Mouse (Mus musculus) right cerebral cortex, postnatal 4 days (tissue): ENCODE results near the gene Rab25.

Source experiments
- DNase-seq: peaks from one replicate; pipeline ENCODE4 v3.0.0-alpha.2; 2022

Rab25 gene

DNA sequence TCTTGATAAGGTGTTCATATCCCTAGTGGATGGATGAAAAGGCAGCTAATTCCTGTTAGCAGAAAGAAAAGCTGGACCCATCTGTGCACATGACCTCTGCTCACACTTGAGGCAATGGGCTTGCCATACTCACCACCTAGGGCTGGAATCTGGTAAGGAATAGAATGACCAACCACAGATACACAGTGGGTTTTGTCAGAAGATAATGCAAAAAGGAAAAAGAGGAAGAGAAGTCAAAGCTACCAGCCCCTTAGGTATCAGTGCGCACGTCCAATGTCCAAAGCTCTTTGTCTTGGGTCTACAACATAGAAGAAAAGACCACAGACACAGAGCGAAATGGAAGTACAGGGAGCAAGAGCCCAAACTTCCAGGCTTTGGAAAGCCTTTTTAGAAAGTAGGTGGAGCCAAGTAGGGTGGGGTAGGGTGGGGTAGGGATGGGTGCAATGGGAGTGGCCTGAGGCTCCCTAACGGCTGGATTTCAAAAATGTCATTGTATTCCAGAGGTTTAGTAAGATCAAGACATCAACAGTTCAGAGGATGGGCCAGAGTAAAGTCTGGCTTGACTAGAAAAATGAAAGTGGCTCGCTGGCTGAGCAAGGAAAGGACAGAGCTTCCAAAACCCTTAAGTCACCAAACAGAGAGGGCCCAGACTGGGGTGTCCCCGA lies 46.6 kb downstream of the Rab25 start:
- no peak for DNase-seq

DNA sequence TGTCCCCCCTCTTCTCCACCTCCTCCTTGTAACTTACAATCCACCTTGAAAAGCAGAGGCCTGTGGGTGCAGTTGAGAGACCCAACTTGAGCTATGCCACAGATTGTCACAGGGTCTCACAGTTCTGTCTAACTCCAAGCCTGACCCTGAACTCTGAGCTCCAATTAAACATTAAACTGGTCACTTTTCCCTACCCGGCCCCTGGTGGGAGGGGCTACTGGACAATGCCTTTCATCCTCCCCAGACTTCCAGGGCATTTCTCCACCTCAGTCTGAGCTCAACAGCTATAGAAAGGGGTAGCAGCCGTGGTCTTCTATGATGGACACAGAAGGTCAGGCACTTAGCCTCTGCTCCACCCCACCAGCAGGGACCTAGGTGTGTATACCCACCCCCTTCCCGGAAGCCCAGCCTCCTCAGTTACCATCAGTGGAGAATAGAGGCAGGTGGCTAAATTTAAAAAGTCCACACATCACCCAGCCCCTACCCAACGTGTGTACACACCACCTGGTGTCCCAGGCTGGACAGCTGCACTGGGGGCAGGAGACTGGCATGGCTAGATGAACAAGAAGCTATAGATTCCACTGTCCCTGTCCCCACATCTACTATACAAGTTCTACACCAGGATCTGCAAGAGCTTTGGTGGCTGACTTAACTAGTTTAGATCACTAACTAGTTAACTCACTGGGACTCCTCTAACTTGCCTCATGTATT lies 47.3 kb downstream of the Rab25 start:
- DNase-seq = no peak

DNA sequence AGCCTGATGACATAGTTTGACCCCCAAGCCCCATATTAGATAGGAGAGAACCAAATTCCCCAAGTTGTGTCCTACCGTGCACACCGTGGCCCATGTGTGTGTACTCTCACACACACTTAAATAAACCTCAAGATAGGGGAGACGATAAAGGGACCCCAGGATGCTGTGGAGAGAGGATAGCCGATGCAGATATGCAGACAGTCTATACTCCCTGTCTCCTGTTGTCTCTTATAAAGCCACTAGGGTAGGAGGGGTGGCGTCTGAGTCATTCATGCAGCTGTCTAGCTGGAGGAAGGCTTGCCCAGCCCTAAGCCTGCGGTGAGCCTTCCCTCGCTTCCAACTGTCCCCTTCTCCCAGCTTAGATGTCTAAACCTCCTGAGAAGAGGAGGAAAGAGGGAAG lies 48.0 kb downstream of the Rab25 start:
- DNase-seq = no peak

DNA sequence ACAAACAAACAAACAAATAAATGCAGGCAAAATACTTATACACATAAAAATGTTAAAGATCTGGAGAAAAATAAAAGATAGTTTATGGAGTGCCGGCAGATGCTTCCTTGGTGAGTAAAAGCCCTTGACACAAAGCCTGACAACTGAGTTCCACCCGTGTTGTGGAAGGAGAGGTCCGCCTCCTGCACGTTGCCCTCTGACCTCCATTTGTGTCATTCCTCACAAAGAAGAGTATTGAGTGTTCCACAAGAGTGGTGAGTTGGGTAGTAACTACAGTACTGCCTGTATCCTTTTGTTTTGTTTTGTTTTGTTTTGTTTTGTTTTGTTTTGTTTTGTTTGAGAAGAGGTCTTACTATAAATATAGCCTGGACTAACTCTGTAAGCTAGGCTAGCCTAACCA lies 48.5 kb downstream of the Rab25 start:
- no peak for DNase-seq

DNA sequence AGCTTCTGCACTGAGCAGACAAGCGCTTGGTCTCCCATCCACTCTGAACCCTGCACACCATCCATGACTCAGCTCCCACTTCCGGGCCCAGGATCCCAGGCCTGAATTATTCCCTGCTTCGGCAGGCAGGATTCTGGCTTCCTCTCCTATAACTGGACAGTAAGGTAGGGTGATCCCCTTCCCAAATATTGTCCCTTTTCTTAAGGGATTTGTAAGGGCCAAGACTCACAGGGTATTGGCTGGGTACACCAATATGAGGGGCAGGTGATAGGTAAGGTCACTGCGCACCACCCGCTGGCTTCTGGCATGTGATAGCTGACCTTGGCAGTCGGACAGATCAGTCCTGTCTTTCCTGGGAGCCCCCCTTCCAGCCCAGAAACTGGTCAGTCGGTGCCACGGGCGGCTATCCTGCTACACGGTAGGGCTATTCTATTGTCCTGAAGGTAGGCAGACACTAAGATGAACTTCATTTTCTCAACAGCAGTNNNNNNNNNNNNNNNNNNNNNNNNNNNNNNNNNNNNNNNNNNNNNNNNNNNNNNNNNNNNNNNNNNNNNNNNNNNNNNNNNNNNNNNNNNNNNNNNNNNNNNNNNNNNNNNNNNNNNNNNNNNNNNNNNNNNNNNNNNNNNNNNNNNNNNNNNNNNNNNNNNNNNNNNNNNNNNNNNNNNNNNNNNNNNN lies 52.2 kb downstream of the Rab25 start:
- no peak for DNase-seq

DNA sequence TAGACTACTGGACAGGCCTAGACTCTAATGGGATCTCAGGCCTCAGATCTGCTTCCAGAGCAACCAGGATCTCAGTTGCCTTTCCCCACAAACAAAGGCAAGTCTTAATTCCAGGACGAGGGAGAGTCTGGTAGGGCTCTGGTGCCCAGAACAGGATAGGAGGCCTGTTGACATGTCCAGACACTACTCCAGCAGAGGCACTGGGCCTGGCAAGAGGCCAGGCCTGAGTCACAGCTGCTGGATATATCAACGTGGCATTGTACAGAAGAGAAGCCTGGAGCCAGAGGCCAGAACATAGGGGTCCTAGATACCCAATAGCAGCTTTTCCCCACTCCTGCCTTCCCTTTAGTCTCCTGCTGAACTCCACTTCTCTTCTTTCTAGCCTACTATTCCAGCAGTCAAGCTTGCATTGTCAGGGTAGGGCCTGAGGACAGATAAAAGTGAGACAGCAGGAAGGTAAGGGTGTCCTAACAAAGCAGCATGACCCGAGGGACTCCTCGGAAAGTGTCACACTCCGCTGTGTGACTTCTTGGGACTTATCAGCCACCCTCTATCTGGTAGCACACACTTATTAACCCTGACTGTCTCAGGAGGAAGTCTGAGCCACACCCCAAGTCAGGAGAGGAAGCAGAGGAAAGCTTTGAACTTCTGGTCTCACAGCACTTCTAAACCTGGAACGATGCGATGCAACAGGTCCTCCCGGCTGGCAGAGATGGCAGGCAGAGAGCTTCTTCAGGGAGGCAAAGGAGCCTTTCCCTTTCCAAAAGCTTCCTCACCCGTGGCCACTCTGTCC lies 53.1 kb downstream of the Rab25 start:
- DNase-seq = no peak

DNA sequence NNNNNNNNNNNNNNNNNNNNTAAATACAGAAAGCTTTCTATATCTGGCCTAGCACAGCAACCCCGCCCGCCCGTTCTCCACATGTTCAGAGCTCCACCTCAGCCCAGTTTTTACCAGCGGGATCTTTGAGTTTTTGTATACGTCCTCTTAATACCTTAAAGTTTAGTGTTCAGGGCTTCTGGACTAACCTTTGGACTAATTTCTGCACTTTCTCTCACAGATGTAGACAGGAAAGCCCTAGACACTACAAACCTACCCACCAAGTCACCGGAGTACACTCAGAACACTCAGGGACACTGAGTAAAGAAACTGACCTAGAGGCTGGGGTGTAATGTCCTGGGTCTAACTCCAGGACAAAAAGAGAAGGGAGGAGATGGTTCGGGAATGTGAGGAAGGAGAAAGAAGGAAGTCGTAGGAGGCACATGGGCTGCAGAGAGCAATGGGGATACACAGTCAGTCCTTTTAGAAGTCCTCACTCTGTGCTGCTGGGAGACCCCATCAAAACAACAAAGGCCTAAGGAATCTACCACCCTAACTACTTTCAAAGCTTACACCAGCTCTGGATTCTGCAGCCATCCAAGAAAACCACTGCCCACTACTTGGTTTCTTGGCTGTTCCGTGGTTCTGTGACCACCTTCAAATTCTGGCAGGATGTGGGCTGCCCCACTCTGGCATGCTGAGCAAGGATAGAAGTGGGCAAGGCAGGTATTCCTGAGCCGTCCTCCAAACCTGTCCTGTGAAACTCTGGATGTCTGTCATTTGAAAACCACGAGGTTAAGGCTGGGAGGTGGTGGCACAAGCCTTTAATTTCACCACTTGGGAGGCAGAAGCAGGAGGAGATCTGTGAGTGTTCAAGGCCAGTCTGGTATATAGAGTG lies 54.2 kb downstream of the Rab25 start:
- DNase-seq = no peak
